Mouse (Mus musculus): ENCODE results near the gene Rasal2.

- TF ChIP-seq CTCF (IDR thresholded peaks at IDR 0.05) (no peak), EP300 (IDR thresholded peaks at IDR 0.05) (no peak)
These were observed 164.3 kb downstream of the Rasal2 start for GRCm38 (mm10) chr1:157248112-157248511.
